Mouse (Mus musculus): ENCODE data around the gene Tas2r126. TPM values are rescaled to one million over a fixed set of nuclear protein-coding genes. Genes with fewer than 3 reads are reported as not detected.

Gene Tas2r126
- polyA plus RNA-seq (2017; shearing (Covaris generic)) = not detected

DNA sequence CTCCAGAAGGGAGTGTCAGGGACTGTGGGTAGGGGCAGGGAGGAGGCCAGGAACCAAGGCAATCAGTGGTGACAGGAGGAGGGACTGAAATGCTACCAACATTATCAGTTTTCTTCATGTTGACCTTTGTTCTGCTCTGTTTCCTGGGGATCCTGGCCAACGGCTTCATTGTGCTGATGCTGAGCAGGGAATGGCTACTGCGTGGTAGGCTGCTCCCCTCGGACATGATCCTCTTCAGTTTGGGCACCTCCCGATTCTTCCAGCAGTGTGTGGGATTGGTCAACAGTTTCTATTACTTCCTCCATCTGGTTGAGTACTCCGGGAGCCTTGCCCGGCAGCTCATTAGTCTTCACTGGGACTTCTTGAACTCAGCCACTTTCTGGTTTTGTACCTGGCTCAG is at the start of gene Tas2r126:
Gene Tas2r126, plus strand, starts transcription at position 90 of the 400 bp plus-strand sequence.

DNA sequence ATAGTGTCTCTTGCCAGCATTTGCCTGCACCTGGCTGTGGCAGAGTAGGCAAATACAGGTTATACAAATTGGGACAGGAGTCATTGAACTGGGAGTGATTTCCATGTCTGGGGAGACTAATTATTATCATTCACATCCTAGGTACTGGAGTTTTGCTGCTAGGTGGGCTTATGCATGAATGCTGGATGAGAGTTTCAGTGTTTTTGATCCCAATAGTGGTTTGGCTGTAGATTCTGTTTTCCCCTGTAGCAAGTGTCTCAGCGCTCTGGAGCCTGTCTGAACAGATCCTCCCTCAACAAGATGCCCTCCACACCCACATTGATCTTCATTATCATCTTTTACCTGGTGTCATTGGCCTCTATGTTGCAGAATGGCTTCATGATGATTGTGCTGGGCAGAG is 34.4 kb upstream of the Tas2r126 start, which contains the start of gene Tas2r143:
Gene Tas2r143, plus strand, starts transcription at position 301 of the 400 bp plus-strand sequence.

DNA sequence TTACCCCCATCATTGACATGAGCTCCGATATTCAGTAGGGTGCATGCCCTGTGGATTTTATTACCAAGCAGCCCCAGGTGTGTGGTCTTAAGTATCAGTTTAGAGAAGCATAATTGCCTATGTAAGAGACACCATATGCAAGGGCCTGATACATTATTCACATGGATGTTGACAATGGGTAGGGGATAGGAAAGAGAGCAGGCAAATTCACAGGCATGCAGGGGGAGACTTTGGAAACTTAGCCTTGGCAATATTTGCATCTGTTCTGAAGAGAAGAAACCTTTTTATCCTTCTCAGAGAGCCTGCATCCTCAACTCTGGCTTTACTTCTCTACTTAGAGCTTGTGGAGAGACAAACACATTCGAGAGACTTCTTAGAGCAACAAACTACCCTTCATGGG is 29.2 kb upstream of the Tas2r126 start, which contains the start of gene Tas2r135:
Gene Tas2r135, plus strand, starts transcription at position 301 of the 400 bp plus-strand sequence.

DNA sequence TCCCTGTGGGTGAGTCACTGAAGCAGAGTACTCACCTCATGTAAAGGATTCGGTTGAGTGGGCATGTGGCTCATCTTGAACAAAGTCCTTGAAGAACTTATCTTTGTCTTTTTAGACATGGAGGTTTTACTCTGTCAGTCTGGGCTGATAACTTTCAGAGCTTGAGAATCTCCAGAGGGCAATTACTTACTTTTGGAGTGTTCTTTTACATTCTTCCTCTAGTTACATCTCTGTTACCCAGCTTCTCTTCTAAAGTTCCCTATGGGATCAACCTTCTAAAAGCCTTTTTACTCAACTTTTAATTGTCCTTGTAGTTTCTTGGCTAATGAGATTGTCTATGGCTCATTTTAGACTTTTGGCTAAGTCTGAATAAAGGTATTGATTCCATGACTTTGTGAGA is 30.8 kb downstream of the Tas2r126 start, which contains the start of gene Olfr458:
Gene Olfr458, minus strand, starts transcription at position 101 of the 400 bp plus-strand sequence.

DNA sequence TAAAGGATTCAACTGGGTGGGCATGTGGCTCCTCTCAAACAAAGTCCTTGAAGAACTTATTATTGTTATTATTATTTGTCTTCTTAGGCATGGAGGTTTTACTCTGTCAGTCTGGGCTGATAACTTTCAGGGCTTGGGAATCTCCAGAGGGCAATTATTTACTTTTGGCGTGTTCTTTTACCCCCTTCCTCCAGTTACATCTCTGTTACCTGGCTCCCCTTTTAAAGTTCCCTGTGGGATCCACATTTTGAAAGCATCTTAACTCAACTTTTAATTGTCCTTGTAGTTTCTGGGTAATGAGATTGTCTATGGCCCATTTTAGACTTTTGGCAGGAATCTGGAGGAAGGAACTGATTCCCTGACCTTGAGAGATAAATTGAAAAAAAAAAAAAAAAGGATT is 41.9 kb downstream of the Tas2r126 start, which contains the start of gene Olfr457:
Gene Olfr457, minus strand, starts transcription at position 101 of the 400 bp plus-strand sequence.

Other genes with a start within 250 kb of the Tas2r126 start
- gene Tas2r144, start 219.2 kb upstream of the Tas2r126 start, polyA plus RNA-seq (2017; shearing (Covaris generic)) = not detected
- gene Gstk1, start 188.6 kb upstream of the Tas2r126 start, polyA plus RNA-seq (2017; shearing (Covaris generic)) = 12.2 TPM
- not detected for gene Tmem139, start 172.6 kb upstream of the Tas2r126 start, polyA plus RNA-seq (2017; shearing (Covaris generic))
- gene Casp2, start 169.6 kb upstream of the Tas2r126 start, polyA plus RNA-seq (2017; shearing (Covaris generic)) = 77.0 TPM
- not detected for gene Clcn1, start 147.8 kb upstream of the Tas2r126 start, polyA plus RNA-seq (2017; shearing (Covaris generic))
- gene Fam131b, start 109.9 kb upstream of the Tas2r126 start, polyA plus RNA-seq (2017; shearing (Covaris generic)) = not detected
- gene Zyx, start 84.9 kb upstream of the Tas2r126 start, polyA plus RNA-seq (2017; shearing (Covaris generic)) = 98.2 TPM
- 0.38 TPM for gene Epha1, start 61.3 kb upstream of the Tas2r126 start, polyA plus RNA-seq (2017; shearing (Covaris generic))
- gene Tas2r143, start 34.3 kb upstream of the Tas2r126 start, polyA plus RNA-seq (2017; shearing (Covaris generic)) = not detected
- gene Tas2r135, start 29.1 kb upstream of the Tas2r126 start, polyA plus RNA-seq (2017; shearing (Covaris generic)) = not detected
- not detected for gene Olfr458, start 30.7 kb downstream of the Tas2r126 start, polyA plus RNA-seq (2017; shearing (Covaris generic))
- gene Olfr457, start 41.8 kb downstream of the Tas2r126 start, polyA plus RNA-seq (2017; shearing (Covaris generic)) = not detected
- not detected for gene Olfr456, start 52.7 kb downstream of the Tas2r126 start, polyA plus RNA-seq (2017; shearing (Covaris generic))
- gene Olfr455, start 113.1 kb downstream of the Tas2r126 start, polyA plus RNA-seq (2017; shearing (Covaris generic)) = not detected
- gene Tcaf3, start 163.2 kb downstream of the Tas2r126 start, polyA plus RNA-seq (2017; shearing (Covaris generic)) = not detected
- gene Tcaf2, start 210.7 kb downstream of the Tas2r126 start, polyA plus RNA-seq (2017; shearing (Covaris generic)) = not detected